Mouse (Mus musculus) neural tube, embryonic 15.5 days (tissue): Measurements from ENCODE around the gene Tlx2. TPM values are rescaled to one million over a fixed set of nuclear protein-coding genes. Genes with fewer than 3 reads are reported as not detected.

Source experiments
- ATAC-seq: fragments of 200-750 bp; cut with Nextera tagmentation; 2 replicates; pipeline ENCODE4 v1.8.0; 2017; ENCODE audit warnings: mild to moderate bottlenecking, moderate TSS enrichment, moderate library complexity; ENCODE audit not compliant: low FRiP score
- H3K27ac ChIP-seq: fragments of 300-500 bp; sonication (generic); replicated peaks from 2 replicates; pipeline ENCODE4 v1.5.1; 2015; ENCODE audit warnings: mild to moderate bottlenecking, inconsistent platforms
- H3K27me3 ChIP-seq: fragments of 300-500 bp; sonication (generic); replicated peaks from 2 replicates; pipeline ENCODE4 v1.6.1; 2015; ENCODE audit warnings: inconsistent platforms
- H3K36me3 ChIP-seq: fragments of 300-500 bp; sonication (generic); 2 replicates; pipeline ENCODE4 v1.6.1; 2015; ENCODE audit warnings: inconsistent platforms
- H3K4me1 ChIP-seq: fragments of 300-500 bp; sonication (generic); 2 replicates; pipeline ENCODE4 v1.6.1; 2015; ENCODE audit warnings: inconsistent platforms
- H3K4me2 ChIP-seq: fragments of 300-500 bp; sonication (generic); 2 replicates; pipeline ENCODE4 v1.6.1; 2015; ENCODE audit warnings: inconsistent platforms, mild to moderate bottlenecking, moderate library complexity
- H3K4me3 ChIP-seq: fragments of 300-500 bp; sonication (generic); replicated peaks from 2 replicates; pipeline ENCODE4 v1.5.1; 2015; ENCODE audit warnings: mild to moderate bottlenecking, inconsistent platforms
- H3K9ac ChIP-seq: fragments of 300-500 bp; sonication (generic); replicated peaks from 2 replicates; pipeline ENCODE4 v1.6.1; 2015; ENCODE audit warnings: mild to moderate bottlenecking, inconsistent platforms
- H3K9me3 ChIP-seq: fragments of 300-500 bp; sonication (generic); replicated peaks from 2 replicates; pipeline ENCODE4 v1.6.1; 2016; ENCODE audit warnings: inconsistent platforms
- WGBS: fragments of 180-500 bp; shearing (Covaris S2); methylation state at CpG from one replicate; pipeline ENCODE4 v1.1.7; 2015; ENCODE audit warnings: mixed read lengths; 5-methylcytosine and 5-hydroxymethylcytosine counted together
- polyA plus RNA-seq: library from polyadenylated mRNA; unstranded; fragments of >200 nt; fragmentation: Nextera tagmentation; extraction: Ambion mirVana; gene quantifications from 2 replicates; pipeline ENCODE4 v1.2.1, GENCODE M21; 2015

The Tlx2 gene
- polyA plus RNA-seq, 1 experiment from 2014 or later = 2.6 TPM

DNA sequence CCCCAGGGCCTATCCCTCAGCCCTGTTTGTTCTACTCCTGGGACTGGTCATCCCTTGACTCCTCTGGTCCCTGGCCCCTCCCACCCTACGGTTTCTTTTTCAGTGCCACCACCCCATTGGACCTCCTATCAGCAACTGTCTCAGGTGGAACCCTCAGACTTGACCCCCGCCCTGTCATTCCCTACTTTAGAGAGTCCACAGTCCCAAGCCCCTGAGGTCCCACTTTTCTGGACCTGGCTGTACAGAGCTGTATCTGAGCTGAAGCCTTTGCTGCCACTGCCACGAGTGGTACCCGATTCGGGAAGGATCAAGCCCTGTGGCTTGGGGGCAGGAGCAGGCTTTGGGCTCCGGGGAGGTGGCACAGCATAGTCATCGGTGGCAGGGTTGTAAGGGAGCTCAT lies 39.0 kb downstream of the Tlx2 start:
- Histone ChIP-seq H3K9ac (no peak overlapping the region), H3K27ac (no peak overlapping the region), H3K9me3 (no peaks in the 10 kb centered on the region), H3K36me3 (no peaks in the 10 kb centered on the region), H3K4me3 (no peak overlapping the region), H3K4me2 (no peak overlapping the region), H3K4me1 (peaks cover 23% of the 10 kb centered on the region), H3K27me3 (peaks cover 52% of the 10 kb centered on the region)
- 64% methylated on average over 7 of the region's 7 CpGs for WGBS
- ATAC-seq = no peak

- no peak overlapping the region for H3K9ac ChIP-seq
These were observed 40.3 kb downstream of the Tlx2 start for GRCm38 (mm10) chr6:83029777-83030176.

DNA sequence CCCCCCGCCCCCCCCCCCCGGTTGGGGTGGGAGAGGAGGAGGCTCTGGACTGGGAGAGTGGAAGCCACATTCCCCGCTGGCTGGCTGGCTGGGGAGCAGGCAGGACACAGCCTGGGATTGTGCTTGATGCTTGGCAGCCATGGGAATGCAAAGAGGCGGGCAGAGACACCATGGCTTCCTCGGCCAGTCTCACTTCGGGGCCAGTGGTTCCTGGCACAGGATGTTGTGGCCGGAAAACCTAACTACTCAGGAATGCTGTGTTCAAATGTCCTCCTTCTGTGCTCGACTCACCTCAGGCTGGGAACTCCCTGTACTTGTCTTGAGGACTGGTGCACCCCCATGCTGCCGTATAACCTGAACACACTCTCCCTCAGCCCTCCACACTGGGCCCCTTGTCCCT lies 42.4 kb downstream of the Tlx2 start:
- no peak overlapping the region for H3K9ac ChIP-seq
- H3K27ac ChIP-seq = no peak overlapping the region
- H3K4me1 ChIP-seq = peaks cover 7% of the 10 kb centered on the region
- no peak overlapping the region for H3K4me2 ChIP-seq
- no peak overlapping the region for H3K4me3 ChIP-seq
- H3K27me3 ChIP-seq = peaks cover 28% of the 10 kb centered on the region
- H3K36me3 ChIP-seq = no peaks in the 10 kb centered on the region
- WGBS = 59% methylated on average over 7 of the region's 9 CpGs
- no peaks in the 10 kb centered on the region for H3K9me3 ChIP-seq
- no peak for ATAC-seq

More at GRCm38 (mm10) chr6:83029777-83030176, 40.3 kb downstream of the Tlx2 start:
- H3K27me3 ChIP-seq = peaks cover 43% of the 10 kb centered on the region
- no peaks in the 10 kb centered on the region for H3K36me3 ChIP-seq
- H3K4me1 ChIP-seq = peaks cover 23% of the 10 kb centered on the region
- no peak overlapping the region for H3K27ac ChIP-seq
- 28% methylated on average over 10 of the region's 10 CpGs for WGBS
- H3K9me3 ChIP-seq = no peaks in the 10 kb centered on the region
- no peak overlapping the region for H3K4me3 ChIP-seq
- no peak overlapping the region for H3K4me2 ChIP-seq
- ATAC-seq = no peak

DNA sequence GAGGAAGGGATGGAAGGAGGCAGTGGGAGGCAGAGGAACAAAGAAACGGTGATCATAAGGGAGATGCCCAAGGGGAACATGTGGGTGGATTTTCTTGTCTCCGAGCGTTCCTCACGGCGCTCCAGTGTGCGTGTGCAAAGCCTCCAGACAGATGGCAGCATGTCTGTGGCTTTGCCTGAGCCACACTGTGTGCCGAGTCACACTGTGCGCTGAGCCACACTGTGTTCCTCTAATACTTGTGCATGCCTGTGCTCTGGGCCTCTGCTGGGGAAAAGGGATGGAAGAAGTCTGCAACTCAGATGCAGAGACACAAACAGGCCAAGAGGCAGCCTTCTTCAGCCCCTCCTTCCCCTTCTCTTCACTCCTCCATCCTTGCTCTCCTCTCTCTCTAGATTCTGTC lies 42.8 kb downstream of the Tlx2 start:
- Histone ChIP-seq H3K27me3 (peaks cover 24% of the 10 kb centered on the region), H3K4me2 (no peak overlapping the region), H3K9me3 (no peaks in the 10 kb centered on the region), H3K4me1 (peaks cover 3% of the 10 kb centered on the region), H3K9ac (no peak overlapping the region), H3K36me3 (no peaks in the 10 kb centered on the region), H3K4me3 (no peak overlapping the region), H3K27ac (no peak overlapping the region)
- 68% methylated on average over 8 of the region's 8 CpGs for WGBS
- no peak for ATAC-seq

- peaks cover 7% of the 10 kb centered on the region; the same call in 1 of the 2 replicates for H3K27me3 ChIP-seq
- 100% methylated on average over 4 of the region's 4 CpGs for WGBS
- ATAC-seq = no peak
- H3K27ac ChIP-seq = no peak overlapping the region
- H3K4me2 ChIP-seq = no peak overlapping the region
- H3K9me3 ChIP-seq = no peaks in the 10 kb centered on the region
- no peaks in the 10 kb centered on the region for H3K36me3 ChIP-seq
- H3K4me3 ChIP-seq = no peak overlapping the region
- H3K9ac ChIP-seq = no peak overlapping the region
- H3K4me1 ChIP-seq = no peaks in the 10 kb centered on the region
These were observed 44.9 kb downstream of the Tlx2 start for GRCm38 (mm10) chr6:83025221-83025620.

DNA sequence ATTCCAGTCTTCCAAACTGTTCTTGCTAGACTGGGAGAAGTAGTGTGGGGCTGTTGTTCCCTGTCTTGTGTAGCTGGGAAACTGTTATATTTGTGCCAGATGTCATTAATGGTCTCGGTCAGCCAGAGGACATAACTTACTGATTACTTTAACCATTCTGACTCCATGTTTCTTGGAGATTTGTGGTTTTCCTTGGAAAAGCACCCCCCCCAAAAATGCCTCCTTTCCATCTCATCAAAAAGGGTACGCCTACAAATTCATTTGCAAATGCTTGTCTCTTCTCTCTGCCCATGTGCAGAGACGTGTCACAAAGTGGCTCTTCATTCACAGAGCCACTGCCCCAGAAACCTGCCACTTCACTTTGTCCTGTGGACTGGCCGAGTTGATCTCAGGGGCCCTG lies 45.7 kb downstream of the Tlx2 start:
- no peak overlapping the region for H3K27ac ChIP-seq
- 75% methylated on average over 4 of the region's 4 CpGs for WGBS

DNA sequence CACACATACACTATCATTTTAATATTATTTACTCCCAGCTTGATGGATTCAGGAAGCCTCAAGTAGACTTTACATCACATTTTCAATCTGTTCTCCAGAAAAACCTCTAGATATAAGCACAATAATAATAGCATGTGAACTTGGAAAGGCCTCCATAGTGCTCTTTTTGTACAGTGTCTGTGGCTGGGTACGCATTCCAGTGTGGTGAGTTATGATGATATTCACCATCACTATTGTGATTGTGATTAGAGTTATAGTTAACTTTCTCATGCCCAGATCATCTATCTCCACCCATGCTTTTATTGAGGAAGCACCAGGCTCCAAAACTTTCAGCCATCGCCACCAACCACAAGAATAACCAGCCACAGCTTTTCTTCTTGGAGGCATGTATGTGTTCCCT lies 46.3 kb downstream of the Tlx2 start:
- Histone ChIP-seq H3K9me3 (no peaks in the 10 kb centered on the region), H3K27ac (no peak overlapping the region), H3K4me1 (no peaks in the 10 kb centered on the region), H3K36me3 (no peaks in the 10 kb centered on the region), H3K4me3 (no peak overlapping the region), H3K9ac (no peak overlapping the region), H3K27me3 (no peaks in the 10 kb centered on the region), H3K4me2 (no peak overlapping the region)
- no peak for ATAC-seq
- WGBS = 85% methylated on average over 2 of the region's 2 CpGs

More for the DNA sequence above, 45.7 kb downstream of the Tlx2 start:
- Histone ChIP-seq H3K4me2 (no peak overlapping the region), H3K9me3 (no peaks in the 10 kb centered on the region), H3K9ac (no peak overlapping the region), H3K27me3 (no peaks in the 10 kb centered on the region), H3K36me3 (no peaks in the 10 kb centered on the region), H3K4me3 (no peak overlapping the region), H3K4me1 (no peaks in the 10 kb centered on the region)
- no peak for ATAC-seq

- H3K9me3 ChIP-seq = no peaks in the 10 kb centered on the region
- no peak for ATAC-seq
- 86% methylated on average over 9 of the region's 9 CpGs for WGBS
- H3K27me3 ChIP-seq = no peaks in the 10 kb centered on the region
- no peaks in the 10 kb centered on the region for H3K4me1 ChIP-seq
- H3K9ac ChIP-seq = no peak overlapping the region
- H3K36me3 ChIP-seq = no peaks in the 10 kb centered on the region
- H3K4me2 ChIP-seq = no peak overlapping the region
- no peak overlapping the region for H3K4me3 ChIP-seq
- no peak overlapping the region for H3K27ac ChIP-seq
These were observed 47.1 kb downstream of the Tlx2 start for GRCm38 (mm10) chr6:83023008-83023407.

GRCm38 (mm10) chr6:83020836-83021593 lies 49.1 kb downstream of the Tlx2 start:
- Histone ChIP-seq H3K36me3 (no peaks in the 10 kb centered on the region), H3K4me2 (no peak overlapping the region), H3K27ac (no peak overlapping the region), H3K4me1 (no peaks in the 10 kb centered on the region), H3K9me3 (no peaks in the 10 kb centered on the region), H3K9ac (no peak overlapping the region), H3K27me3 (no peaks in the 10 kb centered on the region), H3K4me3 (no peak overlapping the region)
- WGBS = 82% methylated on average over 4 of the region's 4 CpGs
- no peak for ATAC-seq

DNA sequence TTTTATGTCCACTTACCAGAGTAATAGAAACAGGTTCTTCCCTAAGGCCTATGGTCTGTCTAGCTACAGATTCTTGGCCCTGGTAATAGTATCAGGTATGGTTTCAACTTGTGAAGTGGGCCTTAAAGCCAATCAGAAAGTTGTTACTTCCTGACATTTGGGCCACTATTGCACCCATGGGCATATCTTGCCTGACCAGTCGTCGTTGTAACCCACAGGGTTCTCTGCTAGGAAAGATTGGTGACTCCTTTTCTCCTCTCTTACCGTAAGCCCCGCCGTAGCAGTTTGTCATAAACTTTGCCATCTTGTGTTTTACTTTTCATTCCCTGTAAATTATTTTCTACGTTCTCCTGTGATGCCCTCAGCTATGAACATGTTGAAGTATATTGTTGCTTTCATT lies 50.0 kb downstream of the Tlx2 start:
- ATAC-seq = no peak
- Histone ChIP-seq H3K27ac (no peak overlapping the region), H3K9me3 (no peaks in the 10 kb centered on the region), H3K4me2 (no peak overlapping the region), H3K27me3 (no peaks in the 10 kb centered on the region), H3K4me1 (no peaks in the 10 kb centered on the region), H3K9ac (no peak overlapping the region), H3K4me3 (no peak overlapping the region), H3K36me3 (no peaks in the 10 kb centered on the region)
- WGBS = 91% methylated on average over 6 of the region's 6 CpGs

GRCm38 (mm10) chr6:83019044-83019443 lies 51.0 kb downstream of the Tlx2 start:
- ATAC-seq = no peak
- Histone ChIP-seq H3K27me3 (no peaks in the 10 kb centered on the region), H3K9ac (no peak overlapping the region), H3K4me2 (no peak overlapping the region), H3K36me3 (no peaks in the 10 kb centered on the region), H3K4me1 (no peaks in the 10 kb centered on the region), H3K27ac (no peak overlapping the region), H3K4me3 (no peak overlapping the region), H3K9me3 (no peaks in the 10 kb centered on the region)
- 59% methylated on average over 3 of the region's 3 CpGs for WGBS
